Mouse (Mus musculus): ENCODE data around the gene Arhgef2. TPM values are rescaled to one million over a fixed set of nuclear protein-coding genes. Genes with fewer than 3 reads are reported as not detected.

Arhgef2 gene
- polyA plus RNA-seq, 1 experiment: 96.1 TPM

GRCm38 (mm10) chr3:88643078-88643477 lies 37.3 kb downstream of the Arhgef2 start:
- Histone ChIP-seq H3K4me3 (replicated peaks; ENCODE audit: control insufficient read depth, low read depth, low read length) (no peak overlapping the region), H3K4me1 (ENCODE audit: control insufficient read depth, insufficient read depth, low read length) (no peaks in the 10 kb centered on the region; the same call in 1 of the 2 replicates), H3K27ac (ENCODE audit: control insufficient read depth, insufficient read depth, low read depth, low read length, poor library complexity) (no peak overlapping the region)
- 85% methylated on average over 5 of the region's 5 CpGs for WGBS
- TF ChIP-seq POLR2A (IDR thresholded peaks at IDR 0.05; ENCODE audit: borderline replicate concordance, control insufficient read depth, low read depth, low read length): no peak
- no peak for TF ChIP-seq CTCF (IDR thresholded peaks at IDR 0.05; ENCODE audit: control insufficient read depth, insufficient read depth, low read length)

GRCm38 (mm10) chr3:88645937-88646336 lies 40.2 kb downstream of the Arhgef2 start:
- 88% methylated on average over 12 of the region's 12 CpGs for WGBS
- H3K4me3 ChIP-seq (replicated peaks; ENCODE audit: control insufficient read depth, low read depth, low read length): no peak overlapping the region
- no peaks in the 10 kb centered on the region; the same call in 1 of the 2 replicates for H3K4me1 ChIP-seq (ENCODE audit: control insufficient read depth, insufficient read depth, low read length)
- no peak overlapping the region for H3K27ac ChIP-seq (ENCODE audit: control insufficient read depth, insufficient read depth, low read depth, low read length, poor library complexity)
- no peak for TF ChIP-seq CTCF (IDR thresholded peaks at IDR 0.05; ENCODE audit: control insufficient read depth, insufficient read depth, low read length)
- no peak for TF ChIP-seq POLR2A (IDR thresholded peaks at IDR 0.05; ENCODE audit: borderline replicate concordance, control insufficient read depth, low read depth, low read length)

GRCm38 (mm10) chr3:88646426-88646995 lies 40.7 kb downstream of the Arhgef2 start:
- Histone ChIP-seq H3K27ac (ENCODE audit: control insufficient read depth, insufficient read depth, low read depth, low read length, poor library complexity) (no peak overlapping the region), H3K4me1 (ENCODE audit: control insufficient read depth, insufficient read depth, low read length) (no peaks in the 10 kb centered on the region; the same call in 1 of the 2 replicates), H3K4me3 (replicated peaks; ENCODE audit: control insufficient read depth, low read depth, low read length) (no peak overlapping the region)
- TF ChIP-seq POLR2A (IDR thresholded peaks at IDR 0.05; ENCODE audit: borderline replicate concordance, control insufficient read depth, low read depth, low read length) (no peak), CTCF (IDR thresholded peaks at IDR 0.05; ENCODE audit: control insufficient read depth, insufficient read depth, low read length) (no peak)
- WGBS: 79% methylated on average over 6 of the region's 6 CpGs

GRCm38 (mm10) chr3:88647076-88647475 lies 41.3 kb downstream of the Arhgef2 start:
- Histone ChIP-seq H3K4me3 (replicated peaks; ENCODE audit: control insufficient read depth, low read depth, low read length) (no peak overlapping the region), H3K27ac (ENCODE audit: control insufficient read depth, insufficient read depth, low read depth, low read length, poor library complexity) (no peak overlapping the region), H3K4me1 (ENCODE audit: control insufficient read depth, insufficient read depth, low read length) (no peaks in the 10 kb centered on the region; the same call in 1 of the 2 replicates)
- 80% methylated on average over 3 of the region's 3 CpGs for WGBS
- no peak for TF ChIP-seq CTCF (IDR thresholded peaks at IDR 0.05; ENCODE audit: control insufficient read depth, insufficient read depth, low read length)
- no peak for TF ChIP-seq POLR2A (IDR thresholded peaks at IDR 0.05; ENCODE audit: borderline replicate concordance, control insufficient read depth, low read depth, low read length)

- no peak for TF ChIP-seq CTCF (IDR thresholded peaks at IDR 0.05; ENCODE audit: control insufficient read depth, insufficient read depth, low read length)
- TF ChIP-seq POLR2A (IDR thresholded peaks at IDR 0.05; ENCODE audit: borderline replicate concordance, control insufficient read depth, low read depth, low read length): no peak
- Histone ChIP-seq H3K4me1 (ENCODE audit: control insufficient read depth, insufficient read depth, low read length) (no peaks in the 10 kb centered on the region; the same call in 1 of the 2 replicates), H3K27ac (ENCODE audit: control insufficient read depth, insufficient read depth, low read depth, low read length, poor library complexity) (no peak overlapping the region), H3K4me3 (replicated peaks; ENCODE audit: control insufficient read depth, low read depth, low read length) (no peak overlapping the region)
- WGBS: 52% methylated on average over 14 of the region's 14 CpGs
These were observed 42.1 kb downstream of the Arhgef2 start for GRCm38 (mm10) chr3:88647779-88648413.

- no peak overlapping the region for H3K27ac ChIP-seq (ENCODE audit: control insufficient read depth, insufficient read depth, low read depth, low read length, poor library complexity)
These were observed 42.8 kb downstream of the Arhgef2 start for GRCm38 (mm10) chr3:88648452-88649168.

GRCm38 (mm10) chr3:88649186-88649585 lies 43.4 kb downstream of the Arhgef2 start:
- H3K4me1 ChIP-seq (ENCODE audit: control insufficient read depth, insufficient read depth, low read length): no peaks in the 10 kb centered on the region; the same call in 1 of the 2 replicates
- 60% methylated on average over 10 of the region's 10 CpGs for WGBS
- H3K27ac ChIP-seq (ENCODE audit: control insufficient read depth, insufficient read depth, low read depth, low read length, poor library complexity): no peak overlapping the region
- no peak overlapping the region for H3K4me3 ChIP-seq (replicated peaks; ENCODE audit: control insufficient read depth, low read depth, low read length)
- TF ChIP-seq CTCF (IDR thresholded peaks at IDR 0.05; ENCODE audit: control insufficient read depth, insufficient read depth, low read length): no peak
- no peak for TF ChIP-seq POLR2A (IDR thresholded peaks at IDR 0.05; ENCODE audit: borderline replicate concordance, control insufficient read depth, low read depth, low read length)

More at GRCm38 (mm10) chr3:88648452-88649168, 42.8 kb downstream of the Arhgef2 start:
- Histone ChIP-seq H3K4me3 (replicated peaks; ENCODE audit: control insufficient read depth, low read depth, low read length) (no peak overlapping the region), H3K4me1 (ENCODE audit: control insufficient read depth, insufficient read depth, low read length) (no peaks in the 10 kb centered on the region; the same call in 1 of the 2 replicates)
- 85% methylated on average over 12 of the region's 12 CpGs for WGBS
- TF ChIP-seq CTCF (IDR thresholded peaks at IDR 0.05; ENCODE audit: control insufficient read depth, insufficient read depth, low read length) (no peak), POLR2A (IDR thresholded peaks at IDR 0.05; ENCODE audit: borderline replicate concordance, control insufficient read depth, low read depth, low read length) (no peak)

- TF ChIP-seq POLR2A (IDR thresholded peaks at IDR 0.05; ENCODE audit: borderline replicate concordance, control insufficient read depth, low read depth, low read length) (no peak), CTCF (IDR thresholded peaks at IDR 0.05; ENCODE audit: control insufficient read depth, insufficient read depth, low read length) (no peak)
- 88% methylated on average over 13 of the region's 13 CpGs for WGBS
- Histone ChIP-seq H3K4me3 (replicated peaks; ENCODE audit: control insufficient read depth, low read depth, low read length) (no peak overlapping the region), H3K4me1 (ENCODE audit: control insufficient read depth, insufficient read depth, low read length) (no peaks in the 10 kb centered on the region; the same call in 1 of the 2 replicates), H3K27ac (ENCODE audit: control insufficient read depth, insufficient read depth, low read depth, low read length, poor library complexity) (no peak overlapping the region)
These were observed 44.2 kb downstream of the Arhgef2 start for GRCm38 (mm10) chr3:88649967-88650366.

All from bone marrow, adult 2 months (tissue).